Mouse (Mus musculus): ENCODE data around the gene Zfp428.
A peak's percentile ranks its signal among the peaks of the same experiment; 100 is the strongest.

The Zfp428 gene

DNA sequence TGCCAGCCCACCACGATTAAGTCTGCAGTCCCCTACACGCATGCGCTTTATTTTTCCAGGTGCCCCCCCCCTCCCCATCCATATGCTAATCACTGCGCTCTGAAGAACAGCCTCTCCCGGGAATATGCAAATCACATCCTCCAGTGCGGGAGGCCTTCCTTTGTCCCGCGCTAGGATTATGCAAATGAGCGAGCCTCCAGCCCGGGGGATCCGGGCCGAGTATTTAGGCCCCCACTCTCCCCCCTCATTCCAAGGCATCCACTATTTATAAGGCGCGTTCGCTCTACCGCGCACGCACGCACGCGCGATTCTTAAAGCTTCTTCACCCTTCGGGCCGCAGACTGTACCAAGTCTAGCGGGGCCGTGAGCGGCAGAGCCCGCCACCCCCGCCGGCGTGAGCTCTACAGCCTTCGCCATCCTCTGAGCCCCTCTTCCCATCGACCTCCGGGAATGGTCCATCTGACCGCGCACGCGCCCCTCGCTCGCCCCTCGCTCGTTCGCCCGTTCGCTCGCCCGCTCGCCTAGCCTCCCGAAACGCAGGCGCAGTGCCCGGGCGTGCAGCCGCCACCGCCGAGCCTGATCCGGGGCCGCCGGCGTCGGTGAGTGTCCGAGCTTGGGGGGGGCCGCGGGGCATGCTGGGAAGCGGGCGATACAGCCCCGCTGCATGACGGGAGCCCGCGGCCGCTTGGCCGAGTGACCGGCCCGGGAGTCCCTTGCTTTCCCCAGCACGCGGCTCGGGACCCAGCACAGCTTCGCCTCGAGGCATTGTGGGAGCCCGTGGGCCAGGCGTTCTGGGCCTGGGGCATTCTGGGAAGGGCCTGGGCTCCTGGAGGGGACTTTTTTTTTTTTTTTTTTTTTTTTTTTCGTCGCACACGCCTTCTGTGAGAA lies at the start of gene Zfp428:
Gene Zfp428 (plus strand): TSS at position 169 of the 888 bp plus-strand sequence.
- peak; percentile 93 to 94 for DNase-seq

DNA sequence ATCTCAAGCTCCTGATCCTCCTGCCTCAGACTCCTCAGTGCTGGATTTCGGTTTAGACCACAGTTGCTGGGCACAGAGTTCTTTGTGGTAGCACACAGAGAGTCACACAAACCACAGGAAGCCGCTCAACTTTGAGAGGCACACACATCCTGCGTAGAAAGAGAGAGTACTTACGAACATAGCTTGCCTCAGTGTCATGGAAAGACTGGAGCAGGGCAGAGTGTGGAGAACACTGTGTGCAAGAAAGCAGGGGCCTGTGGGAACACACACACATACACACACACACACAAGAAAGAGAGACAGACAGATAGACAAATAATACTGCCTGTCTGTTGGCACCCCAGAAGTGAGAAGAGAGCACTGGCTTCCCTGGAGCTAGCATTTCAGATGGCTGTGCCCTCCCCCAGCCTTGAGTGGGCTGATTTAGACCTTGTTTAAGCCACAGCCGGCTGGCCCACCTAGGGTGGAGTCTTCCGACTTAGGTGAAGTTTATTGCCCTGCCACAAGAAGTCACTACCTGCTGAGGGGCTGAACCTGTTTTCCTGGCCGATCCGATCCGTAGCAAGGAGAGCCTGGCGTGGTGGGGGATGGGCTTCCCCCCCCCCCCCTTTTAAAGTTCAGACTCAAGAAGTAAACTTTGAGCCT lies 49.0 kb upstream of the Zfp428 start:
- no peak for DNase-seq

DNA sequence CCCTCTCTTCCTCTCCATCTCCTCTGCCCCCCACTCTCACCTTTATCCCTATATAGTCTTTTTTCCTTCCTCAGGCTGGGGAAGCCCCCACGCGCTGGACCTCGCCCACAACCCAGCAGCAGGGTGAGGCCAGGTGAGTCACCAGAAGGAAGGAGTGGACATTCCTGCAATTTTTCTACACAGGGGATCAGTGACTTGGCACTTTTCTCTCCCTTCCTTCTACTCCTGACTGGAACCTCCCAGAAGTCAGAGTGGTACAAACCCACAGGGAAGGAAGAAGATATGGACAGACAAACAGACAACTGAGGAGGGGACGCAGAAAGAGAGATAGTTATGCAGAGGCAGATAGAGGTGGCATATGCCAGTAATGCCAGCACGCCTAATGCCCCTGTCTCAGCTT lies 47.4 kb upstream of the Zfp428 start:
- DNase-seq, result no peak

DNA sequence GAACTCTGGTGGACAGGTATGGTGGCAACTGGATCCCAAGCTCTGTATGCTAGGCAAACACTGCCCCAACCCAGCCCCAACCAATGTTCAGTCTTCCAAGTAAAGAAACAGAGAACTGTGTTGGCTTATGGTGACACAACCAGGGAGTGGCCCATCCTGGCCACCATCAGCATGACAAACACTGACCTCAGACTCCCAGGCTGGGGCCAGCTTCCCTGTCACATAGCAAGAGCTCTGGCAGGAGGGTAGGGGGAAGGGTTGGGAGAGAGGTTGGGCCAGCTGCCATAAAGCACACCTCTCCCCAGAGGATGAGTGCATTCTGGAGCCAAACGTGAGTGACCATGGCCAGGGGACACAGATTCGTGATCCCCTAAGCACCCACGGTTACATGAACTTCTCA lies 47.0 kb upstream of the Zfp428 start:
- DNase-seq, result no peak

DNA sequence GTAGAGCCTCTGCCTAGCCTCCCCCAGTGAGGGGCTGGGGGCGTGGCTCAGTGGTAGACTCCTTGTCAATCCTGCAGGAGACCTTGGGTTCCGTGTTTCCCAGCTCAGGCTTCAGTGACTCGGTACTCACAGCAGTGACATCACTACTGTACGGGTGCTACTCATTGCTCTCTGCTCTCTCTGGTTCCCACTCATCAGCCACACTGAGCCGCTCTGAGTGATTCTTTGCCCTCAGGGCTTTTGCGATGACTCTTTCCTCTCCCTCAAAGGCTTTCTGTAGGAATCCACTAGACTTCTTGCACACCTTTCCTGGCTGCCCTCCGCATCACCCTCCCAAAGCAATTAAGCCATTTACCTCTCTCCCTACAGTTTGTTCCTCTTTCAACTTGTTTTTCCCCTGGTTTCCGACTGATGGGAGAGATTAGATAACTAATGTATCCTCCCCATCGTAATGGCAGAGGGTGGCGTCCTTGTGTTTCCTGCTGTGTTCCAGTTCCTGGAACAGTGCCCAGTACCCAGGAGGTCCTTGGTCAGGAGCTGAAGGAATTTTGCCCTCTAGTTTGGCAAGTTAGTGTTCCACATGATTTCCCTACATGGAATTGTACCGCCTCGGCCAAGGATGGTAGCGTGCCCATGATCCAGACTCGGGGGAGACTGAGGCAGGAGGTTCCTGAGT lies 45.3 kb upstream of the Zfp428 start:
- no peak for DNase-seq

DNA sequence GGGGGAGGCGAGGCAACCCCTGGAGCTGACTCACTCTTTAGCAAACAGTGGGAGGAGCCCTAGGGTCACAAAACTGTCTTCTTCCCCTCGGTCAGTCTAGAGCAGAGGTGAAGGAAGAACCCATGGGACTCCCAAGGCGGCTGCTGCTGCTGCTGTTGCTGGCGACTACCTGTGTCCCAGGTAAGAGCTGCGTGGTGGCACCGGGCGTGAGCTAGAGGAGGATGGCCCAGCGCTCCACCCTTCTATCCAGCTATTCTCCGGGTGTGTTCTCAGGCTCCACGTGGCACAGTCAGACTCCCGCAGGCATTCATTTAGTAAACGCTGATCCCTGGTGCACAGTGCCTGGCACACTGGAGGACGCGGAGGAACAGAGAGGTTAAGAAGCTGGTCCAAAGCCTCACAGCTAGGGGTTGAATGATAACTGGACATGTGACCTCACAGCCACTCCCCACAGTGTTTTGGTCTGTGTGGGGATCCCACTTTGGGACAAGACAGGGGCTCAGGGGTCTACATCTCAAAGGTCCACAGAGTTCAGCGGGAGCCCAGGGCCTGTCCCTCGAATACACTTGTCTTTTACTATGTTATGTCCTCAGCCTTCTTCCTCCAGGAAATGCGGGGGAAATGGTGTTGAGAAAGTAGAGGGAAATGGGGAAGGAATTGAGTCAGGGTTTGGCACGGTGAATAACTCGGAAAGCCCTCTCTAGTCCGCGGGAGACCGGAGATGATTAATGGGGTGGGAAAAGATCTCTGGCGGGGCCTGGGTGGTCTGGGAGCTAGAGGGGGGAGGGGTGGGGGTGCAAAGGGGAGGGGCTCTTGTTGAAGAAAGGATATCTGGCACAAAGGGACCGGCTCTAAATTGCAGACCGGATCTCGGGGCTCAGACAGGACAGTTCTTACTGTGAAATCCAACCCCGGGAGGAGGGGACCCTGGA lies 44.2 kb upstream of the Zfp428 start, which contains the start of gene Plaur:
Gene Plaur (plus strand): TSS at position 97 of the 932 bp plus-strand sequence.
- no peak for DNase-seq

DNA sequence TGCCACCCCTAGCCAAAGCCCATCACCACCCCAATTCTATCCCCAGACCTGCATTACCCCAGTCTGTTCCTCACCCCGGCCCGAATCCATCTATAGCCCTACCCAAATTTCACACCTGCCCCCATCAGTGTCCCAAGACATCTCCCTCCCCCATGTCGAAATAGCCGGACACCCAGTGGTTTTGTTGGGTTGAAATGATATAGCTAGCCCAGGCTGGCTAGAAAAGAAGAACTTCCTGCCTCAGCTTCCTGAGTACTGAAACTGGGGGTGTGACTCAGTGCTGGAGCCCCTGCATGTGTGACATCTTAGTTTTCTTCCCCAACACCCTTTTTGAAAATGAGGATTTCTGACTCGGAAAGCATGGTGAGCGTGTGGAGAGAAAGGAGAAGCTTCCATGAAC lies 40.0 kb upstream of the Zfp428 start:
- no peak for DNase-seq

DNA sequence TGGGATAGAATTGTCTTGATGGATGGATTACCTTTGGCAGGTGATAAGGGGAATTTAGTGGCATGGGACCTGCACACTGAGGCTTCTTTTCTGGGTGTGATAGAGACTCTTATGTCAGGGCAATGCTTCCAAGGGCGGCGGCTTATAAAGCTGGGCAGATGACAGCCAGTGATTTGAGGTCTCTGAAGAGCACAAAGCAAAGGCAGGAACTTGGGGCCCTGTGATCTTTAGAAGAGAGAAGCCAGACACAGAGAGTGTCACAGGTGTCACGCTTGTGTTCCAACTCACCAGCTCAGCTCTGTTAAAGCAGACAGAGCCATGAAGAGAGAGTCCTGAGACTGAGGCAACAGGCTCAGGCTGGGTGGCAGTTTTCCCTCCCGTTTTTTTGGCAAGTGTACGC lies 38.9 kb upstream of the Zfp428 start:
- DNase-seq, result no peak

DNA sequence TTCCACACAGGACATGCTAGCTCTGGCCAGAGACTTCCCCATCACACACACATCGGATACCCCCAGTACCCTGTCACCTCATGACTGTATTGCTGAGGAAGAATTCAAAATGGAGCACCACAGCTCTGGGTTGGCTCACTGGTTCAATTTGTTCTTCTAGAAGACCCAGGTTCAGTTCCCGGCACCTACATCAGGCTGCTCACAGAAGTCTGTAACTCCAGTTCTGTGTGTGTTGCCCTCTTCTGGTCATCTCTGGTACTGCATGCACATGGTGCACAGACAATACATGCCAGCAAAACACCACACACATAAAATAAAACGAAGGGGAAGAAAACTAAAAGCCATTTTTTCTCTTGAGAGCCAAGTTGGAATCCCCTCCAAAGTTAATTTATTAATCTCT lies 37.7 kb upstream of the Zfp428 start:
- DNase-seq, result peak in 1 of 2 experiments; percentile 61

DNA sequence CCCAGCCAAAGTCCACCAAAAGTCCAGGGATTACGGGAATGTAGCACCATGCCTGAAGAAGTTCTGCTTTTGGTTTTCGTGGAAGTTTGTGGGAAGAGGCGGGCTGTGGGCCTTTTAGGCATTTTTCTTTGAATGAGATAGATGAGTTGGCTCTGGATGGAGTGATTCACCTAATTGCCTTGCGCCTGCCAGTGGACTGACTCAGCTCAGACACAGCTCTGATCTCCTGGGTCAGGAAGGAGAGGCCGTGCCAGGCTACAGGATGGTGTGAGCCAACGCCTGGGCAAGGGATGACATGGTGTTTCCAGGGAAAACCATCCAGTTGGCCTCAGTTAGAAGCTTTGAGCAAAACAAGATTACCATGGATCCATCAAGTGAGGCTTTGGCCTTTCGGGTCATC lies 36.5 kb upstream of the Zfp428 start:
- DNase-seq, result peak; percentile 66

DNA sequence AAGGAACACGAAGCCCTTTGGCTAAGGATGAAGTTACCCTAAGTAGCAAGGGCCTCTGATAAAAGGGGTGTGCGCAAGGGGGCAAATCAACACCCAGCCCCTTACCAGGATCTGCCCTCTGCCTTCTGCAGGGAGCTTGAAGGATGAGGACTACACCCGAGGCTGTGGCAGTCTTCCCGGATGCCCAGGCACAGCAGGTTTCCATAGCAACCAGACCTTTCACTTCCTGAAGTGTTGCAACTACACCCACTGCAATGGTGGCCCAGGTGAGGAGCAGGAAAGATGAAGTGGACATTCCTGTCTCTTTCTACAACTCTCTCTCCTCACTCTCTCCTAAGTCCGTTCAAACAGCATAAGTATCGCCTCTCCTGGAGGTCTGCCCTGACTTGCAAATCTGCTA lies 34.4 kb upstream of the Zfp428 start:
- no peak for DNase-seq

DNA sequence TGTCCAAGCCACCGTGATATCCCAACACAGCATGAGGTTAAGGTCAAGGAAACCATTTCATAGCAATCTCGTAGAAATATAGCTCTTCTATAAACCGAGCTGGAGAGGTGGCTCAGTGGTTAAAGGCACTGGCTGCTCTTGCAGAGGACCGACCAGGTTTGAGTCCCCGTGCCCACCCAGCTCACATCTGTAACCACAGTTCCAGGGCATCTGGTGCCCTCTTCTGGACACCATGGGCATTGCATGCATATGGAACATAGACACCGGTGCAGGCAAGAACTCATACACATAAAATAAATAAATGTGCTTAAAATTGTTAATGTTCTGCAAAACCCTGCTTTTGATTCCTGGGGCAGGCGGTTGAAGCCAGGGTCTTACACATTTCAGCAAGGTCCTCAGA lies 33.9 kb upstream of the Zfp428 start:
- peak in 1 of 2 experiments; percentile 67 for DNase-seq

DNA sequence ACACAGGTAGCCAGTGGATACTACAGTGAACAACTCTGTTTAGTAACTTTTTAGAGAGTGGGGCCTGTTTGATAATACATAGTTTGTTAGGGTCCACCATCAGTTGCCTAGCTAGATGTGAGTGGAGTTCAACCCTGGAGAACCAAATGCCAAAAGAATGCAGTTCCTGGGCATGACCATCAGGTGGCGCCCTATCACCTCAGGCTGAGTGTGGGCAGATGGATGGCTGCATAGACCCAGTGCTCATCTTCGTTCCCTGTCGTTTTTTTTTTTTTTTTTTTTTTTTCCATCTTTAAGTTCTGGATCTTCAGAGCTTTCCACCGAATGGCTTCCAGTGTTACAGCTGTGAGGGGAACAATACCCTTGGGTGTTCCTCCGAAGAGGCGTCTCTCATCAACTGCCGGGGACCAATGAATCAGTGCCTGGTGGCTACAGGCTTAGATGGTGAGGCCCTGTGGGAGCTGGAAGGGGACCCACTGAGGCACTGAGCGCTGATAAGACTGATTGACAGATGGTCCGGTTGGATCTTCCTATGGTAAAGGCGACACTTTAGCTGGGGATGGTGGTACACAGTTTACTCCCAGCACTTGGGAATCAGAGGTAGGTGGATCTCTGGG lies 32.8 kb upstream of the Zfp428 start:
- DNase-seq, result peak; percentile 89 to 90

DNA sequence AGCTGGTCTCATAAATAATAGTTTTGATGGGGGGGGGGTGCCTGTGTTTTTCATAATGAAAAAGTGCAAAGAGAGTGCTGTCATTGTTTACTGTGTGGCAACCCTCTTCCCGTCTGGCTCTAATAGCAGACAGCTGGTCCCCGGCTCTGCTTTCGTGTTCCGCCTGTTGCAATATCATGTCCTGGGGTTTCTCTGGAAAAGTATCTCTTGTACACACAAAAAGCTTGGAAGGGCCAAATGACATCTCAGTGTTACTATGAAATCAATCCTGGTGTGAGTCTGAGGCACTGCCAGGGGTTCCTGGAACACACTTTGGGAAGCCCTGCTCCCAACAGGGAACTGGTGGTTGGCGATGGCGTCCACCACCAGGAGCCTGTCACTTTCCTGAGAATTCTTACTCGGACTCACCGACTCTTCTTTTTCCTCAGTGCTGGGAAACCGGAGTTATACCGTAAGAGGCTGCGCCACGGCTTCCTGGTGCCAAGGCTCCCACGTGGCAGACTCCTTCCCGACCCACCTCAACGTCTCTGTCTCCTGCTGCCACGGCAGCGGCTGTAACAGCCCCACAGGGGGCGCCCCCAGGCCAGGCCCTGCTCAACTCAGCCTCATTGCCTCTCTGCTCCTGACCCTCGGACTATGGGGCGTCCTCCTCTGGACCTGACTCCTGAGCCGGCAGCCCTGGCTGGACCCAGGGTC lies 31.8 kb upstream of the Zfp428 start:
- DNase-seq, result peak; percentile 57 to 58

DNA sequence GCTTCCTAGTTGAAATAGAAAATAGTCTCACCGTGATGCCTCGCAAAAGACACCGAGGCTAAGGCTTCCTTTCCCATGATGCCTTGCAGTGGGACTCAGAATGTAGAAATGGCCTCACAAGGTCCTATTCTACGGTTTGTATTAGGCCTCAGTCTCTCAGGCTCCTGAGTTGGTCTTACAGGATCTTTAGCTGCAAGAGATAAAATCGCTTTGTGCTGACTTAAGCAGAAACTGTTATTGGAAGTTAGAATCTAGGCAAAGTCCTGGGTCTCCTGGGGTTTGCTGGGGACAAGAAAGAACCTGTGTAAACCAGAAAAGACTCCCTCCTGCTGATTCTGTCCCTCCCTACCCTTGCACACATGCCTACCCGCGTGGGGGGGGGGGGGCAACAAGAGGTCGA lies 30.5 kb upstream of the Zfp428 start:
- DNase-seq, result no peak

DNA sequence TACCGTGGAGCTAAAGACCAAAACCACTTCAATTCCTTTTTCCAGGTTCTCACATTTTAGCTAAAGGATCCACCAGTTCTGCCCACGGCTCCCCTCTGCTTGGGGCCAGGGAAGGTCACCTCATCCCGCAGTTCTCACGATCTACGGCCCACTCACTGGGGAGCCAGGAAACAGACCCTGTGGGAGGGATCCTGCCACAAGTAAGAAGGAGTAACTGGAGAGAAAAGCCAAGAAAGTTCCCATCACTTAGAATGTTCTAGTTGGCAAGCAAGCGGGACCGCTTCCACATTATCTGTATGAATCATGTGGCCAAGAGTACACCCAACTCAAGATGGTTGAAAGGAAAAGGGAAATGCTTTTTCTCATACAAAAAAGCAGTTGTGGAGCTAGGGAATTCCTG lies 29.9 kb upstream of the Zfp428 start:
- no peak for DNase-seq

DNA sequence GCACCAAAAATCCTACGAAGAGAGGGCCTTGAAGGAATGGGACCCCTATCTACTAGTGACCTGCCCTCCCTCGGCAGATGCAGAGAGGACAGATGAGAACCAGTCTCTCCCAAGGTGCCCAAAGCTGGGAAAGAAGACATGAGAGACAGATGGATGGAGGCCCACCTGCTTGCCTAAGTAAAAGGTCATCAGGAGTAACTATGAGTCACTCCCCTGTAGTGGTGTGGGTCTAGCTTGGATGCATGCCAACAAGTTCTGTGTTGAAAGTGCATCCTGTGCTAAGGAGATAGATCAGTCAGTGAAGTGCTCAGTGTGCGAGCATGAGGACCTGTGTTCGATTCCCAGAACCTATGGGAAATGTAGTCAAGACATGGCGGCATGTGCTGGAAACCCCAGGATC lies 27.9 kb upstream of the Zfp428 start:
- DNase-seq, result no peak

DNA sequence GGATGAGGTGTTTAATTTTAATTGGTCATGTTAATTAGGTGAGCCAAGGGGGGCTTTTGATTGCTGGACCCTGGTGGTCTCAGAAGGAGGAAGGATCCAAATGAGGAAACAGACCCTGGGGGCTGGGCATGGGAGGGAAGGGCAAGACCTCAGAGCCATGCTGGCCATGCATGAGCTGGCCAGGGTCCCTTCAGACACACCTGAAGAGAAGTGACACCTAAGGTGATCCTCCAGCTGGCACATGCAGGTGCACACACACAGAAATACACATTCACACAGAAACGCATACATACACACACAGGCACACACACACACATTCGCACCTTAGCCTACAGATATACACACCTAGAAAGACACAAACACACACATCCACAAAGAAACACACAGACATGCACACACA lies 27.1 kb upstream of the Zfp428 start:
- DNase-seq, result no peak

DNA sequence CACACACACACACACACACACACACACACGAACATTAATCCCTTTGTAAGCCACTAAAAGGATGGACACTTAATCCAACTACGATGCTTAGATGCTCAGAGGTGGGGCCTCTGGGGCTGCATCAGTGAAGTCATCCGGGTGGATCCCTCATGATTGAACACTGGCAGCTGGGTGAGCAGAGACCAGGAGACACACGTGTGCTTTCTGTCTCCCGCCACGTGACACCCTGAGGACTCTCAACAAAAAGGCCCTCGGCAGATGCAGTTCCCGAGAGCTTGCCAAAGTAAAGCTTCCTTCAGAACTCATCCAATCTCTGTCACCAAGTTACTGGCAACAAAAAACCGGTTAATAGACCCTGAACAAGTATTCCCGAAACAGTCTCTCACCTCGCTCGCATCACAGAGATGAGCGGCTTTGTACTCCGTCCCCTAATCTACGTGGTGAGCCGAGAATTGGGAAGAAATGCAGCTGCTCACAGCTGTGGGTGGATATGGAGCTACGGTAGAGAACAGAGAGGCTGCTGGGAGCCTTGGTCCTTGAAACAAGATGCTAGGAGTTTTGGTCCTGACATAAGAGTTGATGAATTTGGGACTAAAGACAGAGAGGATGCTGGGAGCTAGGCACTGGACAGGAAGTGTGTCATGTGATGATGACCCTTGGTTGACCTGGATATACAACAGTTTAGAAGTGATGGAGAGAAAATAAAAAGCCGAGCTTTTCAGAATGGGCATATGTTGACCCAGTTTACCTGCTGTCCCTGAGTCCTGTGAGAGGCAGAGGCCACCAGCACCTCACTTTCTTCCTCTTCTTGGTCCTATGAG lies 26.5 kb upstream of the Zfp428 start:
- DNase-seq, result no peak

DNA sequence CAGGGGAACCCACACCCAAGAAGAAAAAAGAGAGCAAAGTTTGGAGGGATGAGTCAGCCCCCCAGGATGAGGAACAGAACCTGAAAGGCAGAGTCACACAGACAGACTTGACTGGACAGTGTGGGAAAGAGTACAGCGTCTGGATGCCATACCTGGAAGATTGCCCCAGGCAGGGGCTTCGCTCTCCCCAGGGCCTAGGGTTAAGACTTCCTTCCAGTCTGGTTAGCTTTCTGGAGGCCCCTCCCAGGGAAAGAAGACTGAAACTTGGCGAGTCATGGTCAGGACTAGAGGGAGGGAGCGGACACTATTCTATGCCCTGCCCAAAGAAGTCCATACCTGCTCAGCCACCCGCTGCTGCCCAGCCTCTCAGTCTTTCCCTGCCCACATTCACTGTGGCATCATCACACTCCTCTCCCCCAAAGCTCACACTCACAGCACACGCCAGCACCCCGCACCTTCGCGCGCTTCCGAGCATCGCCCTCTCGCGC lies 25.8 kb upstream of the Zfp428 start:
- DNase-seq, result no peak
